Mouse (Mus musculus) testis, postnatal 14 days (tissue): ENCODE data around the gene Rabl2.

Experiments used
- DNase-seq: peaks from one replicate; pipeline ENCODE4 v3.0.0; 2021; ENCODE audit warnings: low spot score

Gene Rabl2

GRCm38 (mm10) chr15:89550506-89550905, 41.2 kb downstream of the Rabl2 start:
- no peak for DNase-seq

- DNase-seq: peak; percentile 22
Observed at GRCm38 (mm10) chr15:89548837-89549236, 42.9 kb downstream of the Rabl2 start.

- peak; percentile 38 for DNase-seq
Observed at GRCm38 (mm10) chr15:89547824-89548601, 43.7 kb downstream of the Rabl2 start.

GRCm38 (mm10) chr15:89547321-89547720, 44.4 kb downstream of the Rabl2 start:
- DNase-seq: no peak

GRCm38 (mm10) chr15:89544171-89544570, 47.6 kb downstream of the Rabl2 start:
- no peak for DNase-seq

GRCm38 (mm10) chr15:89533843-89534207, 57.9 kb downstream of the Rabl2 start:
- no peak for DNase-seq

- DNase-seq: no peak
Observed at GRCm38 (mm10) chr15:89532924-89533842, 58.5 kb downstream of the Rabl2 start.
